Mouse (Mus musculus): ENCODE measurements around the gene Fryl. TPM values are rescaled to one million over a fixed set of nuclear protein-coding genes. Genes with fewer than 3 reads are reported as not detected.
"Not testable (repeated sequence)": the region's sequence is repeated elsewhere in the genome, so short reads cannot be mapped to it uniquely, and the experiment has no call there.

Fryl gene
- total and polyA plus RNA-seq, 2 experiments from 2014 or later, result 17.7 to 53.6 TPM

DNA sequence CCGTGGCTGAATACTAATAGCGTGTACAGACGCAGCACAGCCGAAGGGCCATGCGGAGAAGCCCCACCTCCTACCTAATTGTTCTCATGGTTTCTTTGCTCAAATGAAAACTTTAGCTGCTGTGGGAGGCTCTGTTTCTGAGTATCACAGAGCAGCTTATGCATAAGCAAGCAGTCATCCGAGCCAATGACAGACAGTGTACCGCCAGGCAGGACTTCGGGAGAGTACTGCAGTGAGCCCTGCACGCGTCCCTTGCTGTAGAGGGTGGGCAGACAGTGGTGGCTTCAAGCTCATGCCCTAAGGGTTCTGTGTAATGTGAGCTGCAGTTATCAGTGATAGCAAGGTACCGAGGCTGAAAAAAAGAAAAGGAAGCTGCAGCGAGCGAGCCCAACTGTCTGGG lies 227.8 kb downstream of the Fryl start:
- no peak overlapping the region for H3K9ac ChIP-seq
- H3K27me3 ChIP-seq (ENCODE audit: insufficient read depth, low read length), result no peaks in the 10 kb centered on the region
- 89% methylated on average over 13 of the region's 13 CpGs for WGBS
- H3K36me3 ChIP-seq (ENCODE audit: insufficient read depth), result peaks cover 64% of the 10 kb centered on the region
- ATAC-seq, result no peak
- no peaks in the 10 kb centered on the region for H3K9me3 ChIP-seq (ENCODE audit: low read length)
- H3K4me2 ChIP-seq (ENCODE audit: low read depth), result no peak overlapping the region
- H3K27ac ChIP-seq (ENCODE audit: low read depth, low read length), result no peak overlapping the region
- TF ChIP-seq CTCF (IDR thresholded peaks at IDR 0.05; ENCODE audit: low read depth), result no peak
- DNase-seq, result no peak
- no peaks in the 10 kb centered on the region for H3K4me1 ChIP-seq (ENCODE audit: insufficient read depth)
- no peak overlapping the region for H3K4me3 ChIP-seq (ENCODE audit: low read depth, low read length)

- H3K9ac ChIP-seq, result no peak overlapping the region
- no peak overlapping the region for H3K4me3 ChIP-seq (ENCODE audit: low read depth, low read length)
- H3K27me3 ChIP-seq (ENCODE audit: insufficient read depth, low read length), result no peaks in the 10 kb centered on the region
- no peaks in the 10 kb centered on the region for H3K9me3 ChIP-seq (ENCODE audit: low read length)
- no peak for TF ChIP-seq CTCF (IDR thresholded peaks at IDR 0.05; ENCODE audit: low read depth)
- no peaks in the 10 kb centered on the region for H3K4me1 ChIP-seq (ENCODE audit: insufficient read depth)
- DNase-seq (no peak), ATAC-seq (no peak)
- WGBS, result 92% methylated on average over 13 of the region's 13 CpGs
- H3K4me2 ChIP-seq (ENCODE audit: low read depth), result no peak overlapping the region
- H3K36me3 ChIP-seq (ENCODE audit: insufficient read depth), result peaks cover 35% of the 10 kb centered on the region
- no peak overlapping the region for H3K27ac ChIP-seq (ENCODE audit: low read depth, low read length)
Measured at GRCm38 (mm10) chr5:73023801-73024200, 232.6 kb downstream of the Fryl start.

DNA sequence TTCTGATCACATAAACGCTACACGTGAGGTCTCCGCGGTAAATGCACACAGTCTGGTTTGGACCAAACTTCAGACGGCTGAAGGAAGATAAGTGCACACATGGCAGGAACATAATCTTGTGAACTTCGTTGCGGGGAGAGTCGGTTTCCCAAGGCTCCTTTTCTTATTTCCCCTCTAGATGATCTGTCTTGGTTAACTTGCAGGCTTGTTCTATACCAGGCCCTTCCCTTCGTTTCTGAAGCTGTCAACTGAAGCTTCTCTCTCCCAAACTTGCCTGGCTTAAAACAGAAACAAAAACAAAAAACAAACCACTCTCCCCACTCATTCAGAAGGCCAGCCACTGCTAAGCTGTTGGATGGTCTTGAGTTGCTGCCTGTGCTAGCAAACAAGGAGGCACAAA lies 241.7 kb downstream of the Fryl start:
- Histone ChIP-seq H3K27ac (ENCODE audit: low read depth, low read length) (no peak overlapping the region), H3K4me1 (ENCODE audit: insufficient read depth) (no peaks in the 10 kb centered on the region), H3K4me2 (ENCODE audit: low read depth) (no peak overlapping the region), H3K27me3 (ENCODE audit: insufficient read depth, low read length) (no peaks in the 10 kb centered on the region), H3K36me3 (ENCODE audit: insufficient read depth) (no peaks in the 10 kb centered on the region), H3K4me3 (ENCODE audit: low read depth, low read length) (no peak overlapping the region), H3K9me3 (ENCODE audit: low read length) (no peaks in the 10 kb centered on the region), H3K9ac (no peak overlapping the region)
- DNase-seq (no peak), ATAC-seq (no peak)
- WGBS, result 48% methylated on average over 9 of the region's 9 CpGs
- TF ChIP-seq CTCF (IDR thresholded peaks at IDR 0.05; ENCODE audit: low read depth), result no peak

DNA sequence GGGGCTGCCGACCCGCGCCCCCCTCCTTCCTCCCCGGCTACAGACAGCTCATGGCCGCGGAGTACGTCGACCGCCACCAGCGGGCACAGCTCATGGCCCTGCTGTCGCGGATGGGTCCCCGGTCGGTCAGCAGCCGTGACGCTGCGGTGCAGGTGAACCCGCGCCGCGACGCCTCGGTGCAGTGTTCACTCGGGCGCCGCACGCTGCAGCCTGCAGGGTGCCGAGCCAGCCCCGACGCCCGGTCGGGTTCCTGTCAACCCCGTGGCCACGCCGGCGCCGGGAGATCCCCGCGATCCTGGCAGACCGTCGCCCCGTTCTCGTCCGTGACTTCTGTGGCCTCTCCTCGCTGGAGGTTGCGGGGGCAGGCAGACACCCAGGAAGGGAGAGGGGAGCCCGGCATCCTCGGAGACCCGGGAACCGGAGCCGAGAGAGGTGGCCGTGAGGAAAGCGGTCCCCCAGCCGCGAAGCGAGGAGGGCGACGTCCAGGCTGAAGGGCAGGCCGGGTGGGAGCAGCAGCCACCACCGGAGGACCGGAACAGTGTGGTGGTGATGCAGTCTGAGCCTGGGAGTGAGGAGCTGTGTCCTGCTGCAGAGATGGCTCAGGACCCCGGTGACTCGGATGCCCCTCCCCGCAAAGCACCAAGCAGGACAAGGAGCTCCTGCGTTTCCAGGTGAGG lies 242.7 kb downstream of the Fryl start:
- Histone ChIP-seq H3K4me3 (ENCODE audit: low read depth, low read length) (peak overlapping the region; percentile 30), H3K9ac (peak overlapping the region; percentile 33; the same call in 1 of the 2 replicates), H3K4me2 (ENCODE audit: low read depth) (peak overlapping the region; percentile 50)
- H3K9me3 ChIP-seq (ENCODE audit: low read length); H3K27ac ChIP-seq (ENCODE audit: low read depth, low read length); DNase-seq; H3K36me3 ChIP-seq (ENCODE audit: insufficient read depth); H3K27me3 ChIP-seq (ENCODE audit: insufficient read depth, low read length); H3K4me1 ChIP-seq (ENCODE audit: insufficient read depth): not testable (repeated sequence)
- peak; percentile 72 for ATAC-seq
- 2% methylated on average over 45 of the region's 65 CpGs for WGBS

DNA sequence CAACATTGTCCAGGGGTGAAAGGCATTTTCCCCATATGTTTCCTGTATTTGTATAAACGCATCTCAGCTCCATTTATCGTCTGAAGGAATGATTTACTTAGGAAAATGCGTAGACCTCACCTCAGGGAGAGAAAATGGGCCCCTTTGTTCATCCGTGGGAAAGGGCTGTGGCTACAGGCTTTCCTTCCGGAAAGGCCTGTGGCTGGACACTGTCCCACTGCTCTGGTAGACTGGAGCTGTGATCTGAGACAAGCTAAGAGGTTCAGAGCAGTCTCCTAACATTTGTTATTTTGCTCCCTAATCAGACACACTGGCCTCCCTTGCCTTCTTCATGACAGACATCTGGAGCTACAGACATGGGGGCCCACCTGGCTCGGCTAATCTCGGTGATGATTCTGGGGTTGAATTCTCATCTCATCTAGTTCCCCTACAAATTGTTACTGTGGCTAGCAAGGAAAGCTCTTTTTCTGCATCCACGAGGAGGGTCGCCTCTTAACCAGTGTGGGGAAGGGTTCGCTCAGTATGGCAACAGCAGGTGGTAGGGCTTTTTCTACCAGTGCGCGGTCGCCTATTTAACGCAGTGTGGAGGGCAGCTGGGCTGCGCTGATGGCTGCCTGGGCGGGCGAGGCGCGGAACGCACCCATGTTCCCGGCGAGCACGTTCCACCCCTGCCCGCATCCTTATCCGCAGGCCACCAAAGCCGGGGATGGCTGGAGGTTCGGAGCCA lies 243.4 kb downstream of the Fryl start:
- not testable (repeated sequence) for H3K9ac ChIP-seq; H3K9me3 ChIP-seq (ENCODE audit: low read length); H3K36me3 ChIP-seq (ENCODE audit: insufficient read depth); H3K27me3 ChIP-seq (ENCODE audit: insufficient read depth, low read length); H3K4me1 ChIP-seq (ENCODE audit: insufficient read depth); H3K27ac ChIP-seq (ENCODE audit: low read depth, low read length); DNase-seq
- ATAC-seq, result peak; percentile 73
- Histone ChIP-seq H3K4me2 (ENCODE audit: low read depth) (peak overlapping the region; percentile 50), H3K4me3 (ENCODE audit: low read depth, low read length) (peak overlapping the region; percentile 30; the same call in 1 of the 2 replicates)
- 24% methylated on average over 24 of the region's 27 CpGs for WGBS

DNA sequence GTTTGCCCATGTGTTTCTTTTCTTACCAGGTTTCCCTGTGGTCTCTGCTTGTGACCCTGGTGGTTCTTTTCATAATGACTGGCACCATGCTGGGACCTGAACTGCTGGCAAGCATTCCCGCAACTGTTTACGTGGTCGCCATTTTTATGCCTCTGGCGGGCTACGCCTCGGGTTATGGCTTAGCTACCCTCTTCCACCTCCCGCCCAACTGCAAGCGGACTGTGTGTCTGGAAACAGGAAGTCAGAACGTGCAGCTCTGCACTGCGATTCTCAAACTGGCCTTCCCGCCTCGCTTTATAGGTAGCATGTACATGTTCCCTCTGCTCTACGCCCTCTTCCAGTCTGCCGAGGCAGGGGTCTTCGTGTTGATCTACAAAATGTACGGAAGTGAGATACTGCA lies 244.6 kb downstream of the Fryl start:
- H3K4me1 ChIP-seq (ENCODE audit: insufficient read depth); H3K9ac ChIP-seq; H3K36me3 ChIP-seq (ENCODE audit: insufficient read depth); H3K4me2 ChIP-seq (ENCODE audit: low read depth); ATAC-seq; H3K9me3 ChIP-seq (ENCODE audit: low read length); H3K4me3 ChIP-seq (ENCODE audit: low read depth, low read length); H3K27ac ChIP-seq (ENCODE audit: low read depth, low read length); H3K27me3 ChIP-seq (ENCODE audit: insufficient read depth, low read length); DNase-seq: not testable (repeated sequence)
- WGBS, result 93% methylated on average over 14 of the region's 16 CpGs

DNA sequence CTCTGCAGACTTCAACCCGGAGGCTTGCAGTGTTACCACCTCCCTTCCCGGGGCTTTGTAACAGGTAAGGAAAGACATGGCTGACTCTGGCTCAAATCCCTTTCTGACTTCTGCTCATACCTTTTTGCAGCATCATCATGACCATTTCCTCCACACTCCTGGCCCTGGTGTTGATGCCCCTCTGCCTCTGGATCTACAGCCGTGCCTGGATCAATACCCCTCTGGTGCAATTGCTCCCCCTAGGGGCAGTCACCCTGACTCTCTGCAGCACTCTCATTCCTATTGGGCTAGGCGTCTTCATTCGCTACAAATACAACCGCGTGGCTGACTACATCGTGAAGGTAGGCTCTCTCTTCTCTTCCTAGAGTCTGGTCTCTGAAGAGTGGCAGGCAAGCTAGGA lies 248.2 kb downstream of the Fryl start:
- WGBS, result 48% methylated on average over 8 of the region's 8 CpGs
- H3K27me3 ChIP-seq (ENCODE audit: insufficient read depth, low read length); H3K27ac ChIP-seq (ENCODE audit: low read depth, low read length); DNase-seq; H3K4me3 ChIP-seq (ENCODE audit: low read depth, low read length); H3K9ac ChIP-seq; ATAC-seq; H3K9me3 ChIP-seq (ENCODE audit: low read length); H3K4me2 ChIP-seq (ENCODE audit: low read depth); H3K4me1 ChIP-seq (ENCODE audit: insufficient read depth); H3K36me3 ChIP-seq (ENCODE audit: insufficient read depth): not testable (repeated sequence)
